Mouse (Mus musculus): ENCODE results near the gene Psmb8.

GRCm38 (mm10) chr17:34165033-34165730 is 32.3 kb upstream of the Psmb8 start:
- TF ChIP-seq CTCF (IDR thresholded peaks at IDR 0.05) (peak; percentile 59), EP300 (IDR thresholded peaks at IDR 0.05) (no peak)

All from lung, postnatal 0 days (tissue).